Mouse (Mus musculus) MEL (cell line): ENCODE data around the gene Aldh1a2. TPM values are rescaled to one million over a fixed set of nuclear protein-coding genes. Genes with fewer than 3 reads are reported as not detected.
A peak's percentile ranks its signal among the peaks of the same experiment; 100 is the strongest.

ENCODE experiments used
- DNase-seq: peaks from one replicate; pipeline ENCODE4 v3.0.0; 2011; ENCODE audit warnings: low read depth, low spot score
- H3K27ac ChIP-seq: 2 replicates; pipeline ENCODE4 v1.5.1; 2012; ENCODE audit warnings: low read depth, mild to moderate bottlenecking, control low read depth, low read length, moderate library complexity; ENCODE audit not compliant: control insufficient read depth
- H3K27me3 ChIP-seq, 2 experiments: fragments of 150-350 bp in 1 of 2; sonication (generic) in 1 of 2; 2 replicates each; pipeline ENCODE4 v1.6.1; 2012; ENCODE audit warnings: low read length in 2 of 2, mild to moderate bottlenecking in 2 of 2, improper control_type of control experiment in 1 of 2, moderate library complexity in 1 of 2; ENCODE audit not compliant: insufficient read depth in 2 of 2, control insufficient read depth in 1 of 2
- H3K36me3 ChIP-seq, 2 experiments: 2 replicates each; pipeline ENCODE4 v1.6.1; 2012 to 2014; ENCODE audit warnings: low read length in 2 of 2, improper control_type of control experiment in 1 of 2, inconsistent platforms in 1 of 2, mild to moderate bottlenecking in 1 of 2; ENCODE audit not compliant: insufficient read depth in 2 of 2, control insufficient read depth in 1 of 2
- H3K4me1 ChIP-seq, 2 experiments: fragments of 150-350 bp in 1 of 2; sonication (generic) in 1 of 2; 2 replicates each; pipeline ENCODE4 v1.6.1; 2012; ENCODE audit warnings: low read length in 2 of 2, improper control_type of control experiment in 1 of 2, mild to moderate bottlenecking in 1 of 2; ENCODE audit not compliant: insufficient read depth in 2 of 2, control insufficient read depth in 1 of 2
- H3K4me3 ChIP-seq, 2 experiments: fragments of 150-350 bp in 1 of 2; sonication (generic) in 1 of 2; 2 replicates each; pipeline ENCODE4 v1.5.1; 2012; ENCODE audit warnings: low read depth in 2 of 2, low read length in 2 of 2, mild to moderate bottlenecking in 2 of 2, moderate library complexity in 2 of 2, control low read depth in 1 of 2, improper control_type of control experiment in 1 of 2; ENCODE audit not compliant: control insufficient read depth in 1 of 2, insufficient read depth in 1 of 2
- H3K79me2 ChIP-seq: 2 replicates; pipeline ENCODE4 v1.6.1; 2012; ENCODE audit warnings: mild to moderate bottlenecking, low read length, moderate library complexity; ENCODE audit not compliant: control insufficient read depth, poor library complexity, insufficient read depth
- H3K9ac ChIP-seq: 2 replicates; pipeline ENCODE4 v1.6.1; 2012; ENCODE audit warnings: low read depth, mild to moderate bottlenecking, control low read depth, low read length, moderate library complexity; ENCODE audit not compliant: control insufficient read depth, poor library complexity, severe bottlenecking
- H3K9me3 ChIP-seq: fragments of 150-350 bp; sonication (generic); replicated peaks from 2 replicates; pipeline ENCODE4 v1.6.1; 2012; ENCODE audit warnings: mild to moderate bottlenecking, low read length, improper control_type of control experiment, moderate library complexity; ENCODE audit not compliant: insufficient read depth
- CHD2 ChIP-seq: IDR thresholded peaks from 2 replicates; pipeline ENCODE4 v1.6.1; 2011; ENCODE audit warnings: low read length, improper control_type of control experiment
- CTCF ChIP-seq, 3 experiments: IDR thresholded peaks in 2 of 3; conservative IDR thresholded peaks in 1 of 3; 2 replicates each; pipeline ENCODE4 v1.5.1; 2011 to 2012; ENCODE audit warnings: low read length in 3 of 3, low read depth in 2 of 3, mild to moderate bottlenecking in 2 of 3, improper control_type of control experiment in 1 of 3, inconsistent platforms in 1 of 3, mixed read lengths in 1 of 3, moderate library complexity in 1 of 3; ENCODE audit not compliant: control insufficient read depth in 1 of 3, insufficient read depth in 1 of 3, poor library complexity in 1 of 3, severe bottlenecking in 1 of 3
- E2F4 ChIP-seq: IDR thresholded peaks from 2 replicates; pipeline ENCODE4 v1.6.1; 2011; ENCODE audit warnings: low read depth, low read length, improper control_type of control experiment, borderline replicate concordance
- EP300 ChIP-seq, 2 experiments: IDR thresholded peaks; 2 replicates each; pipeline ENCODE4 v1.6.1; 2011; ENCODE audit warnings: improper control_type of control experiment in 2 of 2, low read length in 2 of 2, low read depth in 1 of 2, mild to moderate bottlenecking in 1 of 2
- GATA1 ChIP-seq: IDR thresholded peaks from 2 replicates; pipeline ENCODE4 v1.6.1; 2011; ENCODE audit warnings: low read depth, low read length, improper control_type of control experiment
- HCFC1 ChIP-seq: IDR thresholded peaks from 2 replicates; pipeline ENCODE4 v1.6.1; 2012; ENCODE audit warnings: low read depth, mild to moderate bottlenecking, inconsistent platforms, low read length, improper control_type of control experiment, moderate library complexity
- MAFK ChIP-seq: IDR thresholded peaks from 2 replicates; pipeline ENCODE4 v1.6.1; 2011; ENCODE audit warnings: low read depth, mild to moderate bottlenecking, low read length, improper control_type of control experiment, borderline replicate concordance
- MAX ChIP-seq: IDR thresholded peaks from 2 replicates; pipeline ENCODE4 v1.6.1; 2011; ENCODE audit warnings: low read length, improper control_type of control experiment
- MEF2A ChIP-seq: IDR thresholded peaks from 2 replicates; pipeline ENCODE4 v1.6.1; 2014; ENCODE audit warnings: low read depth, mild to moderate bottlenecking, inconsistent platforms, low read length, improper control_type of control experiment; ENCODE audit not compliant: poor library complexity, insufficient replicate concordance, severe bottlenecking; ENCODE audit errors: extremely low read depth
- MXI1 ChIP-seq: IDR thresholded peaks from 2 replicates; pipeline ENCODE4 v1.6.1; 2011; ENCODE audit warnings: mild to moderate bottlenecking, low read depth, low read length, improper control_type of control experiment
- MYC ChIP-seq: IDR thresholded peaks from 2 replicates; pipeline ENCODE4 v1.6.1; 2011; ENCODE audit warnings: low read depth, mild to moderate bottlenecking, low read length, improper control_type of control experiment, moderate library complexity
- NELFE ChIP-seq: IDR thresholded peaks from 2 replicates; pipeline ENCODE4 v1.6.1; 2011; ENCODE audit warnings: low read depth, low read length, improper control_type of control experiment
- NRF1 ChIP-seq: IDR thresholded peaks from 2 replicates; pipeline ENCODE4 v1.6.1; 2014; ENCODE audit warnings: low read depth, mild to moderate bottlenecking, inconsistent platforms, low read length, improper control_type of control experiment, moderate library complexity; ENCODE audit not compliant: poor library complexity, insufficient read depth, severe bottlenecking
- POLR2A ChIP-seq, 2 experiments: IDR thresholded peaks; 2 replicates each; pipeline ENCODE4 v1.6.1; 2011 to 2012; ENCODE audit warnings: low read length in 2 of 2, mild to moderate bottlenecking in 2 of 2, control low read depth in 1 of 2, improper control_type of control experiment in 1 of 2, low read depth in 1 of 2, moderate library complexity in 1 of 2; ENCODE audit not compliant: control insufficient read depth in 1 of 2, insufficient read depth in 1 of 2, poor library complexity in 1 of 2
- POLR2AphosphoS2 ChIP-seq: IDR thresholded peaks from 2 replicates; pipeline ENCODE4 v1.6.1; 2011; ENCODE audit warnings: low read length, improper control_type of control experiment
- POLR2AphosphoS5 ChIP-seq: IDR thresholded peaks from 2 replicates; pipeline ENCODE4 v1.6.1; 2012; ENCODE audit warnings: low read depth, borderline replicate concordance, mild to moderate bottlenecking, inconsistent platforms, low read length, moderate library complexity, mixed read lengths
- RAD21 ChIP-seq: IDR thresholded peaks from 2 replicates; pipeline ENCODE4 v1.6.1; 2011; ENCODE audit warnings: mild to moderate bottlenecking, low read depth, low read length, improper control_type of control experiment
- SMC3 ChIP-seq: IDR thresholded peaks from 2 replicates; pipeline ENCODE4 v1.6.1; 2011; ENCODE audit warnings: low read depth, low read length, improper control_type of control experiment
- TCF12 ChIP-seq: IDR thresholded peaks from 2 replicates; pipeline ENCODE4 v1.6.1; 2014; ENCODE audit warnings: low read depth, mild to moderate bottlenecking, inconsistent platforms, low read length, improper control_type of control experiment, moderate library complexity
- USF1 ChIP-seq: IDR thresholded peaks from 2 replicates; pipeline ENCODE4 v1.6.1; 2014; ENCODE audit warnings: low read depth, mild to moderate bottlenecking, inconsistent platforms, low read length, improper control_type of control experiment, moderate library complexity
- ZC3H11A ChIP-seq: IDR thresholded peaks from 2 replicates; pipeline ENCODE4 v1.6.1; 2012; ENCODE audit warnings: low read depth, mild to moderate bottlenecking, inconsistent platforms, low read length, improper control_type of control experiment
- ZNF384 ChIP-seq: IDR thresholded peaks from 2 replicates; pipeline ENCODE4 v1.6.1; 2012; ENCODE audit warnings: low read depth, mild to moderate bottlenecking, inconsistent platforms, low read length, improper control_type of control experiment
- polyA plus RNA-seq, 2 experiments: library from polyadenylated mRNA; stranded (reverse) in 1 of 2; unstranded in 1 of 2; fragments of >175 nt in 1 of 2; fragments of >200 nt in 1 of 2; gene quantifications; 2 replicates each; pipeline versions ENCODE4 v1.2.1 to v1.2.4; 2012; ENCODE audit warnings: low replicate concordance in 2 of 2, low read depth in 1 of 2; ENCODE audit not compliant: insufficient read length in 2 of 2, insufficient read depth in 1 of 2, missing spikeins in 1 of 2
- total RNA-seq: library from RNA; depleted of rRNA; stranded (reverse); fragments of 300-350 nt; gene quantifications from 2 replicates; pipeline ENCODE4 v1.2.3, GENCODE M21; 2012

Aldh1a2 gene
- total and polyA plus RNA-seq, 3 experiments, result not detected

DNA sequence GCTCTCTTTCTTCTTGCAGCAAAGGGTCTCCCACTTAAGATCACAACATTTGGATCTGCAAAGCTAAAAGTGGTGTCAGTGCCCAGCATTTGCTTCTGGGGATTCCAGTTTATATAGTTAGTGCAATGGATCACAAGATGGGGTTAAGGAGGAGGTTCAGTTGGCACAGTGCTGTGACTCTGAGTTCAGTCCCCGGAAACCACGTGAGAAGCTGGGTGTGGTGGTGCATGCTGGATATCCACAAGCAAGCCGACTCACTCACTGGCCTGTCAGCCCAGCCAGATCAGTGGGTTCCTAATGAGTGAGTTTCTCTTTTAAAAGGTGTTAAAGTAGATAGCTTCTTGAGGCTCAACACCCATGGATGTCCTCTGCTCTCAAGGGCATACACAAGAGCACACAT, 6.3 kb upstream of the Aldh1a2 start:
- DNase-seq, result peak; percentile 68
- TF ChIP-seq ZNF384, result no peak
- TF ChIP-seq CHD2, result no peak
- TF ChIP-seq POLR2AphosphoS5, result no peak
- TF ChIP-seq POLR2AphosphoS2, result no peak
- TF ChIP-seq E2F4, result no peak
- no peak for TF ChIP-seq ZC3H11A
- TF ChIP-seq HCFC1, result no peak
- TF ChIP-seq USF1, result peak; percentile 63; the same call in 1 of the 2 replicates
- TF ChIP-seq NELFE, result no peak
- TF ChIP-seq MEF2A, result no peak
- TF ChIP-seq MXI1, result peak; percentile 38; the same call in 1 of the 2 replicates
- TF ChIP-seq MAX, result peak; percentile 38; the same call in 1 of the 2 replicates
- no peak for TF ChIP-seq NRF1
- no peak for TF ChIP-seq MYC
- no peak for TF ChIP-seq TCF12
- H3K9ac ChIP-seq, result peak overlapping the region; percentile 21; the same call in 1 of the 2 replicates
- 0 out of 4 replicates have a peak, but pooled peaks cover 0 to 7% of the 10 kb centered on the region in 2 experiments for H3K4me1 ChIP-seq
- H3K36me3 ChIP-seq, result peaks cover 0 to 5% of the 10 kb centered on the region in 2 experiments; a peak in 2 of 4 replicates
- H3K4me3 ChIP-seq, result no peak overlapping the region
- H3K27me3 ChIP-seq, result no peaks in the 10 kb centered on the region
- H3K27ac ChIP-seq, result no peak overlapping the region
- H3K79me2 ChIP-seq, result no peaks in the 10 kb centered on the region
- H3K9me3 ChIP-seq, result no peaks in the 10 kb centered on the region

DNA sequence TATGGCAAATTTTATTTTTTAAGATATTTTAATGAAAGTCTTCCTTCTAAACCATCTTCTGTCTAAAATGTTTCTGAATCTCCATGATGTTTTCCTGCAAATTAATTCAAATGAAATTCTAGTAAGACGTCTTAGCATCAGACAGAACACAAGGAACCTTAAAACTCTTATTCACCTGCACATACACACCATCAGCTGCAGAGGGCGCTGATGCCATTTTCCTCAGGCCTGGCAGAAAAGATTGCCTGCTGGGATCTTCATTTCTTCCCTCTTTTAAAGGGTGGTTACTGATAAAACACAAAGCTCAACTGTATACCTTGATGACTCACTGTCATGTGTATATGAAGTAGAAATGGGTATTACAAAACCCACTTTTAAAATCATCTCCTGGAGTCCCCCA, 4.7 kb upstream of the Aldh1a2 start:
- Histone ChIP-seq H3K9ac (no peak overlapping the region), H3K27me3 (no peaks in the 10 kb centered on the region), H3K36me3 (peaks cover 0 to 5% of the 10 kb centered on the region in 2 experiments; a peak in 2 of 4 replicates), H3K79me2 (no peaks in the 10 kb centered on the region), H3K9me3 (no peaks in the 10 kb centered on the region), H3K27ac (no peak overlapping the region), H3K4me3 (no peak overlapping the region), H3K4me1 (0 out of 4 replicates have a peak, but pooled peaks cover 0 to 7% of the 10 kb centered on the region in 2 experiments)
- peak; percentile 75 for DNase-seq
- no peak for TF ChIP-seq EP300 (IDR thresholded peaks at IDR 0.05; ENCODE audit: low read depth in 1 of 2, low read length in 2 of 2)
- no peak for TF ChIP-seq MAFK
- TF ChIP-seq RAD21, result peak; percentile 78
- TF ChIP-seq POLR2A (IDR thresholded peaks at IDR 0.05; ENCODE audit: control insufficient read depth in 1 of 2, insufficient read depth in 1 of 2, low read depth in 1 of 2, low read length in 2 of 2, poor library complexity in 1 of 2), result no peak
- TF ChIP-seq GATA1, result 0 out of 2 replicates have a peak, but pooled peaks have one; percentile 29
- TF ChIP-seq SMC3, result peak; percentile 64
- TF ChIP-seq CTCF (IDR thresholded peaks at IDR 0.05 in 2 of 3, conservative IDR thresholded peaks at IDR 0.05 in 1 of 3; ENCODE audit: control insufficient read depth in 1 of 3, insufficient read depth in 1 of 3, low read depth in 2 of 3, low read length in 3 of 3, poor library complexity in 1 of 3, severe bottlenecking in 1 of 3), result peak; percentile 76 to 85 (median 77)
- no peak for TF ChIP-seq POLR2AphosphoS5
